Mouse (Mus musculus) heart, embryonic 16.5 days (tissue): ENCODE measurements at regions not wholly inside any gene's neighbourhood (a gene's known extent, or its start where the extent isn't known, plus 50 kb on each side); places are given as distances from the start of the nearest gene placed in this dataset.

ENCODE experiments used
- ATAC-seq: fragments of 200-750 bp; cut with Nextera tagmentation; replicated peaks from 2 replicates; pipeline ENCODE4 v1.8.0; 2017; ENCODE audit warnings: moderate number of reproducible peaks; ENCODE audit not compliant: insufficient read depth, low FRiP score; ENCODE audit errors: extremely low read depth
- H3K27ac ChIP-seq: fragments of 300-500 bp; sonication (generic); 2 replicates; pipeline ENCODE4 v1.5.1; 2014; ENCODE audit warnings: mild to moderate bottlenecking, low read length, control low read depth, moderate library complexity
- H3K27me3 ChIP-seq: fragments of 300-500 bp; sonication (generic); 2 replicates; pipeline ENCODE4 v1.6.1; 2014; ENCODE audit warnings: low read length, mixed read lengths; ENCODE audit not compliant: control insufficient read depth, insufficient read depth
- H3K36me3 ChIP-seq: fragments of 300-500 bp; sonication (generic); 2 replicates; pipeline ENCODE4 v1.6.1; 2014; ENCODE audit not compliant: control insufficient read depth, insufficient read depth
- H3K4me1 ChIP-seq: fragments of 300-500 bp; sonication (generic); 2 replicates; pipeline ENCODE4 v1.6.1; 2014; ENCODE audit warnings: low read length, mixed read lengths; ENCODE audit not compliant: control insufficient read depth, insufficient read depth
- H3K4me2 ChIP-seq: fragments of 300-500 bp; sonication (generic); 2 replicates; pipeline ENCODE4 v1.6.1; 2014; ENCODE audit warnings: low read depth, mild to moderate bottlenecking, control low read depth, low read length
- H3K4me3 ChIP-seq: fragments of 300-500 bp; sonication (generic); 2 replicates; pipeline ENCODE4 v1.5.1; 2014; ENCODE audit warnings: mild to moderate bottlenecking, control low read depth, low read length
- H3K9ac ChIP-seq: fragments of 300-500 bp; sonication (generic); 2 replicates; pipeline ENCODE4 v1.6.1; 2014; ENCODE audit warnings: low read length, control low read depth
- H3K9me3 ChIP-seq: fragments of 300-500 bp; sonication (generic); replicated peaks from 2 replicates; pipeline ENCODE4 v1.6.1; 2016; ENCODE audit warnings: low read length; ENCODE audit not compliant: control insufficient read depth
- WGBS: fragments of 180-500 bp; shearing (Covaris S2); extraction: QIAGEN DNeasy Blood & Tissue Kit; methylation state at CpG from one replicate; pipeline ENCODE4 v1.1.7; 2014; 5-methylcytosine and 5-hydroxymethylcytosine counted together

- H3K4me2 ChIP-seq, result no peak overlapping the region
Measured at GRCm38 (mm10) chr2:75514171-75514570, 144.9 kb upstream of the Hnrnpa3 start.

DNA sequence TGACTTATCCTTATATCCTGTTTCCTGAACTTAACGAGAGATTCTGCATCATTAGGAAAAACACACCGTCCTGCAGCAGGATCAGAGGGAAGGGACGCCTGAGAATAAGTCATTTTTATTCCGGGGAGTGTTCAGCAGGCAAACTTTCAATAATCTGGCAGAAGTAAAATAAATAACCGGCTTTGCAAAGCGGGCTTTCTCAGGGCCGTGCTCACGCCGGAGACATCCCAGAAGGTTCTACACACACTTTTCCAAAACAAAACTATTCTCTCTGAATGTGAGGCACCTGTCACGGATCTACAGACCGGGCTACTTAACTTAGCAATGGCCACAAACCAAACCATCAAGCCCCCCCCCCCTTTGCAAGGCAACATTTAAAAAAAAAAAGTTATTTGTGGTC is 142.8 kb upstream of the Hnrnpa3 start:
- Histone ChIP-seq H3K27me3 (no peaks in the 10 kb centered on the region), H3K4me3 (no peak overlapping the region), H3K9ac (no peak overlapping the region), H3K9me3 (no peaks in the 10 kb centered on the region), H3K36me3 (no peaks in the 10 kb centered on the region), H3K4me1 (no peaks in the 10 kb centered on the region), H3K27ac (no peak overlapping the region), H3K4me2 (no peak overlapping the region)
- WGBS, result 74% methylated on average over 11 of the region's 11 CpGs
- ATAC-seq, result no peak

More at GRCm38 (mm10) chr2:75514171-75514570, 144.9 kb upstream of the Hnrnpa3 start:
- no peak overlapping the region for H3K9ac ChIP-seq
- no peaks in the 10 kb centered on the region for H3K4me1 ChIP-seq
- no peak overlapping the region for H3K4me3 ChIP-seq
- H3K9me3 ChIP-seq, result no peaks in the 10 kb centered on the region
- H3K27ac ChIP-seq, result no peak overlapping the region
- ATAC-seq, result no peak
- no peaks in the 10 kb centered on the region for H3K27me3 ChIP-seq
- H3K36me3 ChIP-seq, result no peaks in the 10 kb centered on the region
- WGBS, result 28% methylated on average over 6 of the region's 6 CpGs

GRCm38 (mm10) chr2:75517096-75517495 is 142.0 kb upstream of the Hnrnpa3 start:
- H3K27ac ChIP-seq, result no peak overlapping the region
- no peaks in the 10 kb centered on the region for H3K27me3 ChIP-seq
- H3K4me2 ChIP-seq, result no peak overlapping the region
- H3K36me3 ChIP-seq, result no peaks in the 10 kb centered on the region
- no peaks in the 10 kb centered on the region for H3K9me3 ChIP-seq
- no peak overlapping the region for H3K4me3 ChIP-seq
- no peaks in the 10 kb centered on the region for H3K4me1 ChIP-seq
- no peak for ATAC-seq
- no peak overlapping the region for H3K9ac ChIP-seq
- 79% methylated on average over 3 of the region's 3 CpGs for WGBS

DNA sequence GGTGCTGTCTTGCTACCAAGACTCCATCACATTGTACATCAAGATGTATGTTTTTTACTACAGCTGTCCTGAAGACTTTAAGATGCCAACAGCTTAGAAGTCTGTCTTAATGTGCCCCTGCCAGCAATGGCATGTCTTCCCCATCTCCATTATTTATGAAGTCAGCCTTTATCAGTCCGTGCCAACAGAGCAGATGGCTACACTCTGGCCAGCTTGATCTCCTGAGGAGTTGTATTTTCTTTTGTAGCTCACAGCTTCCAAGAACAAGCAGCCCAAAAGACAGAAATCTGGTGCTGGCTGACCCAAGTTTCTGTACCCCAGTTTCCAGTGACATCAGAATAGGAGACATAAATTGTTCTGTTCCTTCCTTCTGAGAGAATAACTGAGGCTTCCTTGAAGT is 140.5 kb upstream of the Hnrnpa3 start:
- Histone ChIP-seq H3K9me3 (no peaks in the 10 kb centered on the region), H3K4me1 (no peaks in the 10 kb centered on the region), H3K4me3 (no peak overlapping the region), H3K36me3 (no peaks in the 10 kb centered on the region), H3K27me3 (no peaks in the 10 kb centered on the region), H3K27ac (no peak overlapping the region), H3K9ac (no peak overlapping the region), H3K4me2 (no peak overlapping the region)
- ATAC-seq, result no peak
- 72% methylated on average over 1 of the region's 1 CpGs for WGBS

- Histone ChIP-seq H3K4me1 (no peaks in the 10 kb centered on the region), H3K9me3 (no peaks in the 10 kb centered on the region), H3K4me2 (no peak overlapping the region), H3K27me3 (no peaks in the 10 kb centered on the region), H3K4me3 (no peak overlapping the region), H3K9ac (no peak overlapping the region), H3K36me3 (no peaks in the 10 kb centered on the region), H3K27ac (no peak overlapping the region)
- ATAC-seq, result no peak
- 60% methylated on average over 3 of the region's 3 CpGs for WGBS
Measured at GRCm38 (mm10) chr2:75525562-75525961, 133.5 kb upstream of the Hnrnpa3 start.

DNA sequence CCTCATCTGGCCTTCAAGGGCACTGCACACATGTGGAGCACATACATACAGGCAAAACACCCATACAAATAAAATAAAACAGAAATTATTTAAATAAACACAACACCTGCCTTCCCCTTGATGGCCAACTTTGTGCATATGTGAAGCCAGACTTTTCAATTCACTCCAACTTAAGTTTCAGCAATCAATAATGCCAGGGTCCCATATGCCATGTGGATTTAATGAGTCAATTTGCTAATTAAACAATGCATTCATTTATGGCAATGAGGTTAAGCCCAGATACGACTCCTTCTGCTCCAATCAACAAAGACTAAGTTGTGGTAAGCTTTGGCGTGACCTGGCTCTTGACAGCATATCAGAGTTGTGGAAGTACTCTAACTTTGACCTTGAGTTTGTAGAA is 130.4 kb upstream of the Hnrnpa3 start:
- H3K9ac ChIP-seq, result no peak overlapping the region
- H3K4me2 ChIP-seq, result no peak overlapping the region
- no peaks in the 10 kb centered on the region for H3K27me3 ChIP-seq
- no peaks in the 10 kb centered on the region for H3K4me1 ChIP-seq
- no peak for ATAC-seq
- WGBS, result 89% methylated on average over 2 of the region's 2 CpGs
- H3K27ac ChIP-seq, result no peak overlapping the region
- no peaks in the 10 kb centered on the region for H3K9me3 ChIP-seq
- H3K4me3 ChIP-seq, result no peak overlapping the region
- H3K36me3 ChIP-seq, result no peaks in the 10 kb centered on the region

- no peak overlapping the region for H3K4me2 ChIP-seq
- 33% methylated on average over 4 of the region's 4 CpGs for WGBS
- H3K9me3 ChIP-seq, result no peaks in the 10 kb centered on the region
- H3K36me3 ChIP-seq, result no peaks in the 10 kb centered on the region
- no peak overlapping the region for H3K4me3 ChIP-seq
- no peak overlapping the region for H3K27ac ChIP-seq
- no peaks in the 10 kb centered on the region for H3K27me3 ChIP-seq
- H3K4me1 ChIP-seq, result peaks cover 5% of the 10 kb centered on the region; the same call in 1 of the 2 replicates
- no peak for ATAC-seq
- no peak overlapping the region for H3K9ac ChIP-seq
Measured at GRCm38 (mm10) chr2:75538114-75538513, 120.9 kb upstream of the Hnrnpa3 start.

GRCm38 (mm10) chr2:75539726-75540125 is 119.3 kb upstream of the Hnrnpa3 start:
- Histone ChIP-seq H3K36me3 (no peaks in the 10 kb centered on the region), H3K4me3 (no peak overlapping the region), H3K27ac (no peak overlapping the region), H3K9me3 (no peaks in the 10 kb centered on the region), H3K9ac (no peak overlapping the region), H3K27me3 (no peaks in the 10 kb centered on the region), H3K4me1 (peaks cover 5% of the 10 kb centered on the region; the same call in 1 of the 2 replicates), H3K4me2 (no peak overlapping the region)
- WGBS, result 89% methylated on average over 6 of the region's 6 CpGs
- ATAC-seq, result no peak

DNA sequence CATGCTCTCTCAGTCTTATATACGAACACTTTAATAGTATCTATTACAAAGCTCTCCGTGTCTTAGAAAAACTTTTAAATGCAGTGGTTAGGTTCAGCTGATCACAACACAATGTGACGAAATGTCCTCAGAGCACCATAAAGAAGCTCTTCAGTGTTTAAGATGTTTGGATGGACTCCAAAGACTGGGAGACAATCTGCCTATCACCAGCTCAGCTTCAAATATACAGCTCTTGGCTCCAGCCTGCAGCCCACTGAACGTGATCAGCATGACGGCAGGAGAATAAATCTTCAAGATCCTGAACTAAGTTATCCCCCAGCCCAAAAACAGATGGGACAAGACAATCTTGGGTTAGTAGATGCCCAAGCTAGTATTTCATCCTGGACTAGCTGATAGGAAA is 116.7 kb upstream of the Hnrnpa3 start:
- H3K9me3 ChIP-seq, result no peaks in the 10 kb centered on the region
- H3K27ac ChIP-seq, result no peak overlapping the region
- ATAC-seq, result no peak
- WGBS, result 48% methylated on average over 5 of the region's 5 CpGs
- peaks cover 5% of the 10 kb centered on the region; the same call in 1 of the 2 replicates for H3K4me1 ChIP-seq
- no peak overlapping the region for H3K4me2 ChIP-seq
- no peaks in the 10 kb centered on the region for H3K27me3 ChIP-seq
- no peaks in the 10 kb centered on the region for H3K36me3 ChIP-seq
- H3K4me3 ChIP-seq, result no peak overlapping the region
- H3K9ac ChIP-seq, result no peak overlapping the region

GRCm38 (mm10) chr2:75542781-75543180 is 116.3 kb upstream of the Hnrnpa3 start:
- Histone ChIP-seq H3K9ac (no peak overlapping the region), H3K4me2 (no peak overlapping the region), H3K27ac (no peak overlapping the region), H3K27me3 (no peaks in the 10 kb centered on the region), H3K4me3 (no peak overlapping the region), H3K9me3 (no peaks in the 10 kb centered on the region), H3K36me3 (no peaks in the 10 kb centered on the region), H3K4me1 (peaks cover 5% of the 10 kb centered on the region; the same call in 1 of the 2 replicates)
- no peak; the same call in 1 of the 2 replicates for ATAC-seq
- WGBS, result 46% methylated on average over 5 of the region's 5 CpGs
